Mouse (Mus musculus): Measurements from ENCODE around the gene Vmn1r49.
A peak's percentile ranks its signal among the peaks of the same experiment; 100 is the strongest.
"Not testable (repeated sequence)": the region's sequence is repeated elsewhere in the genome, so short reads cannot be mapped to it uniquely, and the experiment has no call there.

Gene Vmn1r49

DNA sequence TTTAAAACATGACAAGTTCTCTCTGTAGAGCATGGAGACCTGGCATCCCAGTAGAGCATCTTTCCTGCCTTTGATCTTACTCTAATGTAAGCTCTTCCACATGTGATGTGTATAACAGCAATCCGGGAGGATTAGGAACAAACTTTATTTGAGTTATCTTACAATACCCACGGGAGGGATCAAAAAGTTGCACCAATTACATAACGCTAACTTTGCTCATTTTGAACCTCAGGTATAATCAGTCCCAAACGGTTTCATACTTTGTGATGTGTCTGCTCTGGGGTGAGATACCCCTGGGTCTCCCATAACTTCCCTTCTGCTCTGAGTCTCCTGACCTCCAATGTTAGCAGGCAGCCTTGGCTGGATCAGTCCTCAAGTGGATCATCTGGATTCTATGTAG, at the start of gene Vmn1r49:
TSS of gene Vmn1r49 (minus strand) at position 101 of the 400 bp plus-strand sequence.
- DNase-seq (ENCODE audit: inconsistent ontology term): no peak

GRCm38 (mm10) chr6:90122296-90122695, 44.0 kb upstream of the Vmn1r49 start, which contains the start of gene Vmn1r51:
Gene Vmn1r51, plus strand, starts transcription at chr6:90122596.
- not testable (repeated sequence) for DNase-seq (ENCODE audit: inconsistent ontology term)

GRCm38 (mm10) chr6:90101130-90101529, 22.8 kb upstream of the Vmn1r49 start, which contains the start of gene Vmn1r50:
Gene Vmn1r50, plus strand, starts transcription at chr6:90101430.
- no peak for DNase-seq (ENCODE audit: inconsistent ontology term)

DNA sequence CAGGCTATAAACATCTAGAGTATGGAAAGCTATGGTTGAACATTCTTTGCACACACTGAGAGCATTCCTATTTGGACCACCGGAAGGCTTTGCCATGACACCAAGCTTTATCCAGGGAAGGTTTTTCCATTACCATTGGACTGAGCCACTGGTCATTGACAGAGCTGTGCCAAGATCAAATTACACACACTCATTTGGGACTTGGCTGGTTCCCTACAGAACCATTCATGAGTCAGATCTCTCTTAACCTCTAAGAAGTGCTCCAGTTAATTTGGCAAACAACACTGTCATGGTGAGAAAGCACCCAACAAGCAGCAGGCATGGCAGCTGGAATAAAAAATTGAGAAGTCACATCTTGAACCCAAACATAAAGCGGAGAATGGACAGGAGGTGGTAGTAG, 22.3 kb upstream of the Vmn1r49 start:
- DNase-seq (ENCODE audit: inconsistent ontology term): peak; percentile 67

GRCm38 (mm10) chr6:90036741-90037140, 41.6 kb downstream of the Vmn1r49 start, which contains the start of gene Vmn1r48:
Gene Vmn1r48, minus strand, starts transcription at chr6:90036841.
- DNase-seq (ENCODE audit: inconsistent ontology term): not testable (repeated sequence)

Data from Muller cell, postnatal 12 days (primary cell).